Mouse (Mus musculus): Measurements from ENCODE around the gene Cyp4f37.
"Not testable (repeated sequence)": the region's sequence is repeated elsewhere in the genome, so short reads cannot be mapped to it uniquely, and the experiment has no call there.

Gene Cyp4f37

GRCm38 (mm10) chr17:32621018-32621417 is at the start of gene Cyp4f37:
Cyp4f37 (plus strand) TSS chr17:32621309.
- not testable (repeated sequence) for DNase-seq (ENCODE audit: extremely low spot score, low read depth, low spot score)

- DNase-seq (ENCODE audit: extremely low spot score, low read depth, low spot score), result not testable (repeated sequence)
Observed at GRCm38 (mm10) chr17:32573286-32573685, 47.8 kb upstream of the Cyp4f37 start.

DNA sequence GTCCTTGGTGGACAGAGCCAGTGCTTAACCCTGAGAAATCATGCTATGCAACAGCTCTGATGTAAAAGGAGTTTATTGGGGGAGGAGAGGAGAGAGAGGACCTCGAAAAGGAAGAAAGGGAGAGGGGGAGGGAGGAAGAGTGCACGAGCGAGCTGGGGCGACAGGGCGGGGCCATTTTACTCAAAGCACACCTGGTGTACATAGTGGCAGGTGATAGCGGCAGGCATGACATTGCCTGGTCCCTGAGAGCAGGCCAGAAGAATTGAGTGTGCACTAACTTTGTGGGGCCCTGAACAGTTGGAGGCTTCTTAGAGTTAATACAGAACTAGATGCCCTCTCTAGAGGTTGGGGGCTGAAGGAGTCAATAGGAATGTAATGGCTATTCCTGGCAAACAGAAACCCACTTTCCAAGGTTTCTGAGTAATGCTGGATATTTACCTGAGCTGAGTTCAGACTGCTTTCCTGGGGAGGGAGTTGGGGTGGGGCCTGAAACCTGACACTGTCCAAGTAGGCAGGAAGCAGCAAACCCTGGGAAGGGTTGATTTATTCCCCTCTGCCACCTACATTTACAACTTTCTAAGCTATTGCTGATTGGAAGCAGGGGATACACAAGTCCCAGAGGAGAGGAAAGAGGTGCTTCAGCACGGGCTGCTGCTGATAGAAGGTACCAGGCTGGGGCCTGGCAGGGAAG is 43.5 kb upstream of the Cyp4f37 start:
- DNase-seq (ENCODE audit: extremely low spot score, low read depth, low spot score), result no peak

DNA sequence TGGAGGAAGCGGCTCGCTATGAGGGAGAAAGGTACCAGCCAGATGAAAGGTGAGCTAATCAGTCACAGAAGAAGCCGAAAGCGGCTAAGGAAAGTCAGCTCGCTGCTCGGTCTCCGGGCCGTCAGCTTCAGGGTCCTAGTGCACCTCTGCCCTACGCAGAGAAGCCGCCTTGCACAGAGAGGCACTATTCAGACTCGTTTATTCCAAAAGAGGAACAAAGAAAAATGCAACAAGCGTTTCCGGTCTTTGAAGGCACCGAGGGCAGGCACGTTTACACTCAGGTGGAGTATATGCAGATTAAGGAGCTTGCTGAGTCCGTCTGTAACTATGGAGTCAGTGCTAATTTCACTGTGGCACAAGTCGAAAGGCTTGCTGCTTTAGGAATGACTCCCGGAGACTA is 24.6 kb upstream of the Cyp4f37 start:
- DNase-seq (ENCODE audit: extremely low spot score, low read depth, low spot score), result no peak

- no peak for DNase-seq (ENCODE audit: extremely low spot score, low read depth, low spot score)
Observed at GRCm38 (mm10) chr17:32608055-32608454, 13.1 kb upstream of the Cyp4f37 start.

GRCm38 (mm10) chr17:32610231-32610630 is 10.9 kb upstream of the Cyp4f37 start:
- DNase-seq (ENCODE audit: extremely low spot score, low read depth, low spot score), result not testable (repeated sequence)

DNA sequence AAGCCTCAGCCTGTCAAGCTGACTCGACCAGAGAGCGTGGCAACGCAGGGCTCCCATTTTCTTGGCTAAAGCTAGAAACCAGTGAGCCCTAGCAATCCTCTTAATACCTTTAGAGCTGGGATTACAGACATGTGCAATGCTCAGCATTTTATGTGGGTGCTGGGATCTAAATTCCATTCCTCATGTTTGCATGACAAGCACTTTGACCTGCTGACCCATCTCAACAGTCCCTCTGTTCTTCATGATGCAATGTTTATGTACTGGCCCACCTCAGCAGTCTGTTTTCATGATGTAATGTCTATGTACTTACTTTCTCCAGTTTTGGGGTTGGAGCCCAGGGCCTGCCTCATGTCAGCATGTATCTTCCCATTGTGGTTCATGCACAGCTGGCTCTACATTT is 10.2 kb upstream of the Cyp4f37 start:
- no peak for DNase-seq (ENCODE audit: extremely low spot score, low read depth, low spot score)

- no peak for DNase-seq (ENCODE audit: extremely low spot score, low read depth, low spot score)
Observed at GRCm38 (mm10) chr17:32612417-32612816, 8.7 kb upstream of the Cyp4f37 start.

- DNase-seq (ENCODE audit: extremely low spot score, low read depth, low spot score), result no peak
Observed at GRCm38 (mm10) chr17:32617252-32617651, 3.9 kb upstream of the Cyp4f37 start.

- DNase-seq (ENCODE audit: extremely low spot score, low read depth, low spot score), result not testable (repeated sequence)
Observed at GRCm38 (mm10) chr17:32629726-32630125, 8.6 kb downstream of the Cyp4f37 start.

- no peak for DNase-seq (ENCODE audit: extremely low spot score, low read depth, low spot score)
Observed at GRCm38 (mm10) chr17:32631936-32632335, 10.8 kb downstream of the Cyp4f37 start.

DNA sequence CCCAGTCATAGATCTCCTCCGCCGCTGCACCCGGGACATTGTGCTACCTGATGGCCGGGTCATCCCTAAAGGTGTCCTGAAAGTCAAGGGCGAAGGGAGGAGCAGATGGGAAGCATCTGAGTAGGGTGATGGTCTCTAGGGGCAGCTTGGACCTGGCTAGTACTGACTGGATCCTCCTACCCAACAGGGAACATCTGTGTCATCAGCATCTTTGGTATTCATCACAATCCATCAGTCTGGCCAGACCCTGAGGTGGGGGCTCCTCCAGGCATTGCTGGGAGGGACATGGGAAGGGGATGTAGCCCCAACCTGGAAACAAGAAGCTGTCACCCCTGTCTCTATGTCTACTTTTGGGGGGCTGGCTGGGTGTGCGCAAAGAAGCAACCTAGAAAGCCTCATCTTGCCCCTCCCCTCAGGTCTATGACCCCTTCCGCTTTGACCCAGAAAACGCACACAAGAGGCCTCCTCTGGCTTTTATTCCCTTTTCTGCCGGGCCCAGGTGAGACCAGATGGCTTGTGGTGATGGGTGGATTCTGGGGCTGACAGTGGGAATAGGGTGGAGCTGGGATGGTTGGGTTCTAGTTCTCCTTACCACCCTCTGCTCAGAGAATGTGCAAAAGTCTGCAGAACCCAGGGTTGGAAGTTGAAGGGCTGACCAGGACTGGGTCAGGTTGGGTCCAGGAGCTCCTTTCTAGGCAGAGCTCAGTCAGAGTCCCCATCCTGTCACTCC is 13.3 kb downstream of the Cyp4f37 start:
- not testable (repeated sequence) for DNase-seq (ENCODE audit: extremely low spot score, low read depth, low spot score)

DNA sequence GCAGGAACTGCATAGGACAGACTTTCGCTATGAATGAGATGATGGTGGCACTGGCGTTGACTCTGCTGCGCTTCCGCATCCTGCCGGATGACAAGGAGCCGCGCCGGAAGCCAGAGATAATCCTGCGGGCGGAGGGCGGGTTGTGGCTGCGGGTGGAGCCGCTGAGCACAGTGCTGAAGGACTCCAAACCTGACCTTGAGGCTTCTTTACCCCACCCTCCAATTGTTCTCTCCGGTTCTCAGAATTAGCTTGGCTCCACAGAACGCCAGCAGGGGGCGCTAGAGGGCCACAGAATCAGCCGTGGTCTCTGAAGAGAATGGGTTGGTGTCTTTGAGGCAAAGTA is 13.8 kb downstream of the Cyp4f37 start:
- peak; percentile 42 for DNase-seq (ENCODE audit: extremely low spot score, low read depth, low spot score)

DNA sequence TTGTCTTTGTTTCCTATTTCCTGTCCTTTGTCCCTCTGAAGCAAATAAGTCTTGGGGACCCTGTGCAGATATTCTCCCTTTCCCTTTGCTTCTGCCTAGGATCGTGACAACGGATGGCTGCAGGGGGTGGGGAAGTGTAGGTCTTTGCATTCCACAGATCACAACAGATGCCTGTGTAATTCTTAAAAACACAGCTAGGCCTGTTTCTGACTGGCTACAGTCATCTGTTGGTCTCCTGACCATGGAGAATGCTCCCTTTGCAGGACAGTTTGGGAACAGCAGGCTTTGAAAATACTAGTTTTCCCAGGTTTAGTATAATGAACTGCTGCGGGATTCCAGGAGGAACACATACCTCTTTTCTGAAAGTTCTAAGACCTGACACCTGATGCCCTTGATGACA is 15.2 kb downstream of the Cyp4f37 start:
- DNase-seq (ENCODE audit: extremely low spot score, low read depth, low spot score), result no peak

DNA sequence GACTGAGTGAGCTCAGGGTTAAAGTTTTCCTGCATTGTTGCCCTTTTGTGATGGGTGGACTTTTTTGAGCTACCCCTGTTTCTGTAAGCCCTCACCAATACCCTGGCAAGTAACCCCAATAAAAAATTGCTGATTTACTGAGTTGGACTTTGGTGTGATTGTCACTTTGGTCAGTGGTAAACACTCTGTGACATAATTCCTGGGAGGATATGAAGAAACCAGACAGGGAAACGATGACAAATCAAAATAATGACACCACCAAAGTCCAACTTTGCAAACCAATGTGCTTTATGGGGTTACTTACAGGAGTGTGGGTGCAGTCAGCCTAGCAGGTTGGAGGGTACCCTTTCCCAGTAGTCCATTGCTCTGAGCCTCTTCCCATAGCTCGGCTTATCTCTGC is 16.0 kb downstream of the Cyp4f37 start:
- DNase-seq (ENCODE audit: extremely low spot score, low read depth, low spot score), result no peak

DNA sequence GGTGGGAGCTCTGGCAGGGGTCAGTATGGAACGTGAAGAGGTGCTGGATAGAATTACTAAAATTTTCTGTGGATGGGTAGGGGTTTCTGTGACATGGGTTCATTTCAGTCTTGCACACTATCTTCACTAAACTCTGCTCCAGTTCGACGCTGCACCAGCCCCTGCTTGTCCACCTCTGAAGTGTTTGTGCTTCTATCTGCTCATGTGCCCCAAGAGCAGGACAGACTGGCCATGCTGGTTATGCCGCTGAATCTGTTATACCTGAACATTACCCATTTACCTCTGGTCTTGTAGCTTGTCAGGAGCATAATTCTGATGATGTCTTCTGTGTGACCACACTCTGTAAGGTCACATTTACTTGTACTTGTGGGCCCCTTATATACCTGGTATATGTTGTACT is 25.5 kb downstream of the Cyp4f37 start:
- DNase-seq (ENCODE audit: extremely low spot score, low read depth, low spot score), result no peak

DNA sequence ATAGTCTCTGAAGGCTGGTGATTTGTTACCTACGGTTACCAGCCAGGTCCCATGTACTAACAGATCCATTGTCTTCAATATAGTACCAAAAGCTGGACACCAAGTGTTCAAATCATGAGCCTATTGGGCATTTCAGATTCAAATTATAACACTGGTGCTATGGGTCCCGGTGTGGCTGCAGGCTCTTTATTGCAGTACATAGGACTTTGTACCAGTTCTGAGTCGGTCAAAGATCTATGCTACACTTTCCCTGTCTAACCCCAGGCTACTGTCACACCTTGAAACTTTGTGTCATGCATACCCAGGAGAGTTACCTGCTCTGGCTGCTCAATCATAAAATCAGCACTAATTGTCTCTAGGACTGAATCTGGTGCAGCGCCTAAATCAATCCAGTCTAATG is 32.8 kb downstream of the Cyp4f37 start:
- DNase-seq (ENCODE audit: extremely low spot score, low read depth, low spot score), result no peak

- DNase-seq (ENCODE audit: extremely low spot score, low read depth, low spot score), result no peak
Observed at GRCm38 (mm10) chr17:32657041-32657440, 35.9 kb downstream of the Cyp4f37 start.

- DNase-seq (ENCODE audit: extremely low spot score, low read depth, low spot score), result no peak
Observed at GRCm38 (mm10) chr17:32658246-32658645, 37.1 kb downstream of the Cyp4f37 start.

DNA sequence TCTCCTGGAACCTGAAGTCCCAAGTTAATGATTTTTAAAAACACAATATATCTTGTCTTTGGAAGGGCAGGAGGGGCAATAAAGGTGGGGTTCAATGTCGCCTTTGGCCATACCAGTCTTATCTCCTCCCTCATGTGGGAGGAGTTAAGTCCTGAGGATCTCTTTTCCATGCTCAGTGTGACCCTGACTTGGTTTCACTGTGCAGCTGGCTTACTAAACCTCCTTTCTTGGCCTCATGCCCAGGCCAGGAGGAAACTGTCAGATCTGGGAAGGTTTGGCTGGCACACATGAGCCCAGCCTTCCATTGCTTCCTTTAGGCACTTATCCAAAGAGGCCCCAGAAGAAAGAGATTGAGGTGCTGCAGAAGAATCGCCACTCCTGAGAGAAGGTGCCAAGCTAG is 37.6 kb downstream of the Cyp4f37 start, which contains the start of gene Cyp4f40:
Gene Cyp4f40 (plus strand): TSS at position 189 of the 400 bp plus-strand sequence.
- DNase-seq (ENCODE audit: extremely low spot score, low read depth, low spot score), result no peak

- no peak for DNase-seq (ENCODE audit: extremely low spot score, low read depth, low spot score)
Observed at GRCm38 (mm10) chr17:32673976-32674375, 52.9 kb downstream of the Cyp4f37 start.

GRCm38 (mm10) chr17:32676040-32676635 is 55.0 kb downstream of the Cyp4f37 start:
- DNase-seq (ENCODE audit: extremely low spot score, low read depth, low spot score), result no peak

Data from hindlimb bud, embryonic 11.5 days (tissue).